Mouse (Mus musculus) heart, embryonic 15.5 days (tissue): Measurements from ENCODE around the gene Iqca. TPM values are rescaled to one million over a fixed set of nuclear protein-coding genes. Genes with fewer than 3 reads are reported as not detected.

Source experiments
- ATAC-seq: fragments of 200-750 bp; cut with Nextera tagmentation; replicated peaks from 2 replicates; pipeline ENCODE4 v1.8.0; 2017; ENCODE audit warnings: low read depth, moderate TSS enrichment; ENCODE audit not compliant: insufficient number of reproducible peaks, insufficient read depth, low FRiP score
- H3K27ac ChIP-seq: fragments of 300-500 bp; sonication (generic); 2 replicates; pipeline ENCODE4 v1.5.1; 2015; ENCODE audit warnings: mild to moderate bottlenecking, inconsistent platforms
- H3K27me3 ChIP-seq: fragments of 300-500 bp; sonication (generic); 2 replicates; pipeline ENCODE4 v1.6.1; 2015; ENCODE audit warnings: inconsistent platforms
- H3K36me3 ChIP-seq: fragments of 300-500 bp; sonication (generic); 2 replicates; pipeline ENCODE4 v1.6.1; 2015; ENCODE audit warnings: mild to moderate bottlenecking, inconsistent platforms
- H3K4me1 ChIP-seq: fragments of 300-500 bp; sonication (generic); replicated peaks from 2 replicates; pipeline ENCODE4 v1.6.1; 2015; ENCODE audit warnings: inconsistent platforms
- H3K4me2 ChIP-seq: fragments of 300-500 bp; sonication (generic); 2 replicates; pipeline ENCODE4 v1.6.1; 2015; ENCODE audit warnings: inconsistent platforms, mild to moderate bottlenecking, moderate library complexity
- H3K4me3 ChIP-seq: fragments of 300-500 bp; sonication (generic); 2 replicates; pipeline ENCODE4 v1.5.1; 2015; ENCODE audit warnings: mild to moderate bottlenecking, inconsistent platforms
- H3K9ac ChIP-seq: fragments of 300-500 bp; sonication (generic); 2 replicates; pipeline ENCODE4 v1.6.1; 2015; ENCODE audit warnings: mild to moderate bottlenecking, inconsistent platforms
- H3K9me3 ChIP-seq: fragments of 300-500 bp; sonication (generic); replicated peaks from 2 replicates; pipeline ENCODE4 v1.6.1; 2016; ENCODE audit warnings: inconsistent platforms
- WGBS: fragments of 180-500 bp; shearing (Covaris S2); methylation state at CpG from one replicate; pipeline ENCODE4 v1.1.7; 2015; ENCODE audit warnings: mixed read lengths; 5-methylcytosine and 5-hydroxymethylcytosine counted together
- polyA plus RNA-seq: library from polyadenylated mRNA; unstranded; fragments of >200 nt; fragmentation: Nextera tagmentation; extraction: Ambion mirVana; gene quantifications from 2 replicates; pipeline ENCODE4 v1.2.1, GENCODE M21; 2015

Gene Iqca
- polyA plus RNA-seq, 1 experiment from 2014 or later = not detected

GRCm38 (mm10) chr1:90132402-90132801, 20.8 kb downstream of the Iqca start:
- H3K4me3 ChIP-seq = no peak overlapping the region
- no peaks in the 10 kb centered on the region for H3K4me1 ChIP-seq
- no peak overlapping the region for H3K27ac ChIP-seq
- H3K4me2 ChIP-seq = no peak overlapping the region
- no peak for ATAC-seq
- no peaks in the 10 kb centered on the region for H3K36me3 ChIP-seq
- no peak overlapping the region for H3K9ac ChIP-seq
- WGBS = 83% methylated on average over 11 of the region's 11 CpGs
- H3K27me3 ChIP-seq = peaks cover 26% of the 10 kb centered on the region
- no peaks in the 10 kb centered on the region for H3K9me3 ChIP-seq

GRCm38 (mm10) chr1:90131982-90132381, 21.2 kb downstream of the Iqca start:
- ATAC-seq = no peak

GRCm38 (mm10) chr1:90124561-90124960, 28.6 kb downstream of the Iqca start:
- Histone ChIP-seq H3K27ac (no peak overlapping the region), H3K4me2 (no peak overlapping the region), H3K4me3 (no peak overlapping the region), H3K9me3 (no peaks in the 10 kb centered on the region), H3K36me3 (no peaks in the 10 kb centered on the region), H3K4me1 (no peaks in the 10 kb centered on the region), H3K9ac (no peak overlapping the region), H3K27me3 (peaks cover 24% of the 10 kb centered on the region)
- 92% methylated on average over 12 of the region's 12 CpGs for WGBS
- ATAC-seq = no peak

More at GRCm38 (mm10) chr1:90131982-90132381, 21.2 kb downstream of the Iqca start:
- no peak overlapping the region for H3K4me3 ChIP-seq
- H3K27ac ChIP-seq = no peak overlapping the region
- WGBS = 74% methylated on average over 7 of the region's 7 CpGs
- no peaks in the 10 kb centered on the region for H3K36me3 ChIP-seq
- H3K9ac ChIP-seq = no peak overlapping the region
- H3K4me2 ChIP-seq = no peak overlapping the region
- no peaks in the 10 kb centered on the region for H3K4me1 ChIP-seq
- no peaks in the 10 kb centered on the region for H3K9me3 ChIP-seq
- H3K27me3 ChIP-seq = peaks cover 25% of the 10 kb centered on the region

- ATAC-seq = no peak
- H3K27ac ChIP-seq = no peak overlapping the region
- 83% methylated on average over 6 of the region's 6 CpGs for WGBS
Measured at GRCm38 (mm10) chr1:90120706-90121105, 32.5 kb downstream of the Iqca start.

GRCm38 (mm10) chr1:90119214-90119613, 34.0 kb downstream of the Iqca start:
- Histone ChIP-seq H3K9me3 (no peaks in the 10 kb centered on the region), H3K36me3 (no peaks in the 10 kb centered on the region), H3K4me1 (no peaks in the 10 kb centered on the region), H3K9ac (no peak overlapping the region), H3K27me3 (0 out of 2 replicates have a peak, but pooled peaks cover 4% of the 10 kb centered on the region), H3K4me2 (no peak overlapping the region), H3K27ac (no peak overlapping the region), H3K4me3 (no peak overlapping the region)
- no peak for ATAC-seq
- 79% methylated on average over 12 of the region's 12 CpGs for WGBS

More at GRCm38 (mm10) chr1:90120706-90121105, 32.5 kb downstream of the Iqca start:
- no peaks in the 10 kb centered on the region for H3K9me3 ChIP-seq
- no peak overlapping the region for H3K4me2 ChIP-seq
- no peak overlapping the region for H3K4me3 ChIP-seq
- no peak overlapping the region for H3K9ac ChIP-seq
- H3K36me3 ChIP-seq = no peaks in the 10 kb centered on the region
- H3K27me3 ChIP-seq = peaks cover 15% of the 10 kb centered on the region
- no peaks in the 10 kb centered on the region for H3K4me1 ChIP-seq

GRCm38 (mm10) chr1:90117207-90117606, 36.0 kb downstream of the Iqca start:
- no peak overlapping the region for H3K4me2 ChIP-seq
- no peaks in the 10 kb centered on the region for H3K9me3 ChIP-seq
- ATAC-seq = no peak
- no peak overlapping the region for H3K4me3 ChIP-seq
- H3K27me3 ChIP-seq = 0 out of 2 replicates have a peak, but pooled peaks cover 4% of the 10 kb centered on the region
- WGBS = 69% methylated on average over 7 of the region's 7 CpGs
- H3K36me3 ChIP-seq = no peaks in the 10 kb centered on the region
- H3K27ac ChIP-seq = no peak overlapping the region
- no peak overlapping the region for H3K9ac ChIP-seq
- no peaks in the 10 kb centered on the region for H3K4me1 ChIP-seq

- Histone ChIP-seq H3K4me3 (no peak overlapping the region), H3K36me3 (no peaks in the 10 kb centered on the region), H3K9ac (no peak overlapping the region), H3K9me3 (no peaks in the 10 kb centered on the region), H3K4me1 (no peaks in the 10 kb centered on the region), H3K27ac (no peak overlapping the region), H3K27me3 (no peaks in the 10 kb centered on the region), H3K4me2 (no peak overlapping the region)
- no peak for ATAC-seq
- WGBS = 83% methylated on average over 5 of the region's 5 CpGs
Measured at GRCm38 (mm10) chr1:90114586-90114985, 38.6 kb downstream of the Iqca start.

GRCm38 (mm10) chr1:90113655-90114244, 39.5 kb downstream of the Iqca start:
- H3K4me1 ChIP-seq = no peaks in the 10 kb centered on the region
- 84% methylated on average over 6 of the region's 6 CpGs for WGBS
- no peak for ATAC-seq
- H3K4me3 ChIP-seq = no peak overlapping the region
- H3K27ac ChIP-seq = no peak overlapping the region
- H3K9me3 ChIP-seq = no peaks in the 10 kb centered on the region
- H3K36me3 ChIP-seq = no peaks in the 10 kb centered on the region
- no peak overlapping the region for H3K4me2 ChIP-seq
- H3K27me3 ChIP-seq = no peaks in the 10 kb centered on the region
- H3K9ac ChIP-seq = no peak overlapping the region

- Histone ChIP-seq H3K9me3 (no peaks in the 10 kb centered on the region), H3K4me2 (no peak overlapping the region), H3K27me3 (no peaks in the 10 kb centered on the region), H3K36me3 (no peaks in the 10 kb centered on the region), H3K4me3 (no peak overlapping the region), H3K4me1 (no peaks in the 10 kb centered on the region), H3K9ac (no peak overlapping the region), H3K27ac (no peak overlapping the region)
- WGBS = 94% methylated on average over 2 of the region's 2 CpGs
- no peak for ATAC-seq
Measured at GRCm38 (mm10) chr1:90112669-90113068, 40.5 kb downstream of the Iqca start.

GRCm38 (mm10) chr1:90111198-90111839, 41.9 kb downstream of the Iqca start:
- Histone ChIP-seq H3K27ac (no peak overlapping the region), H3K4me2 (no peak overlapping the region), H3K4me1 (no peaks in the 10 kb centered on the region), H3K9me3 (no peaks in the 10 kb centered on the region), H3K36me3 (no peaks in the 10 kb centered on the region), H3K9ac (no peak overlapping the region), H3K27me3 (no peaks in the 10 kb centered on the region), H3K4me3 (no peak overlapping the region)
- WGBS = 39% methylated on average over 2 of the region's 2 CpGs
- ATAC-seq = peak; percentile 43; the same call in 1 of the 2 replicates

- WGBS = 52% methylated on average over 8 of the region's 8 CpGs
- H3K4me2 ChIP-seq = no peak overlapping the region
Measured at GRCm38 (mm10) chr1:90103896-90104487, 49.2 kb downstream of the Iqca start.

More at GRCm38 (mm10) chr1:90103896-90104487, 49.2 kb downstream of the Iqca start:
- no peak overlapping the region for H3K27ac ChIP-seq
- H3K27me3 ChIP-seq = no peaks in the 10 kb centered on the region
- H3K4me1 ChIP-seq = no peaks in the 10 kb centered on the region
- no peak for ATAC-seq
- no peaks in the 10 kb centered on the region for H3K36me3 ChIP-seq
- H3K4me3 ChIP-seq = no peak overlapping the region
- no peak overlapping the region for H3K9ac ChIP-seq
- no peaks in the 10 kb centered on the region for H3K9me3 ChIP-seq
